Mouse (Mus musculus): ENCODE data around the gene Slbp.

The Slbp gene

DNA sequence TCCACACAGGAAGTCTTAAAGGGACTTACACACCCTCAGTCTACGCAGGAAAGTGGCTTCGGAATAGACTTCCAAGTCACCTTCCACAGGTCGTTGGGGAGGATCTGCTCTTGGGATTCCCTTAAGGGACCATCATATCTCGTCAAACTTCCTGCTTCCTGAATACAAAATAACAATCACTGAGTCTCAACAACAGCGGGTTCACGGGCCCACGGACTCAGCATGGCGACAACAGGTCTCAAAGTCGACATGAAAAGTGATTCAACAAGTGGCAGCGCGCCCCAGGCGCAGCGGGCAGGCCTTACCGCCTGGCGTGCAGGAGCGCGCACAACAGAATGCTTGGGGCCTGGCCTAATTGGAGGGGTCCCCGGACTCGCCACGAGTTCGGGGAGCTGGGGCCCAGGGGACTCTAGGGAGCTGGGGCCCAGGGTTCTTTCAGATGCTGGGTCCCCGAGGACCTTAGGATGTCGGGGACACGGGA is 23.5 kb downstream of the Slbp start:
- DNase-seq: peak in 1 of 2 experiments; percentile 59

DNA sequence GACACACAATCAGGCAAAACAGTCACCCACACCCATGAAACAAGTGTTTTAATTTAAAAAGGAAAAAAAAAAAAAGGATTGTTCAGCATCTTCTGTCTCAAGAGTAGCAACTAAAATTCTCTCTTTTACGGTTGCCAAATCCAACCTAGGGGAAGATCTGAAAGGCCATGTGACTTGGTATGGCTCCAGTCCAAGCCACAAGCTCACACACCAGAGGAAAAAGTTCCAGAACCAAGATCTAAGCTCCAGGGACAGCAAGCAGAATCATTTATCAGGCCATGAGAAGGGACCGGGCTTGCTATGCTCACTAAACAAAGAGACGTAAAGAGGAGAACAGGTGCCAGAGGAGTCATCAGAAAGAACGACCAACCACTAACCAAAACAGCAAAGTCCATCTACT is 24.4 kb downstream of the Slbp start:
- no peak for DNase-seq

DNA sequence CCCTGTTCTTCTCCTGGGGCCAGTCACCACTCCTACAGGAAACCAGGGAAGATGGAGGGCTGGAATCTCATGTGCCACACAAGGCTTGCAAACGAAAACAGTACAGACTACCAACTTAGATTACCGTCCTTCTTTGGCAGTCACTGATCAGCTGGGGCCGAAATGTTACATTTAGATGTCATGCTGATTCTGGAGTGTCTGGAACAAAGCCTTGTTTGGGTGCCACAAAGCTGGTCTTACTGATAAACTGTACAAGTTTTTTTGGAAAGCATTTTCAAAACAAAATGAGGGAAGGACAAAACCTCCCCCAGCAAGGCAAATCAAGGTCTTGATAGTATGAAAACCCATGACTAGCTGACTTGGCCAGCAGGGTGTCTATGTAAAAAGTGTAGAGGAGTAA is 28.6 kb downstream of the Slbp start:
- no peak for DNase-seq

GRCm38 (mm10) chr5:33622671-33623070 is 29.7 kb downstream of the Slbp start:
- no peak for DNase-seq

DNA sequence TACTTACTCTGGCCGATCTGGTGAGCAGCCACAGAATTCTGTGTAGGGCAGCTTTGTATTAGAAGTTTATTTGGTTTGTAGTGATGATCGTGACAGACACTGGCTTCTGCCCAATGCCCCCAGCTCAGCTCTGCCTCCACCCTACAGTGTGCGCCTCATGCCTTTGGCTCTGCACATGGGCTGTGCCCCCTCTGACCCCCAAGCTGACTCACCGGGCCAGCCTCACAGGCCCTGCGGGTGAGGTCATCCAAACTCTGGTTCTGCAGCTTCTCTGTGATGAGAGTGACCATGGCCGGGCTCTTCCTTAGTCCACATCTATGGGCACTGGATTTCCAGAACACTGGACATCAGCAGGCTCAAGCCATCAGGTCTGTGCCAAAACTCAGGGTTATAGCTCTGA is 38.0 kb downstream of the Slbp start:
- DNase-seq: no peak

DNA sequence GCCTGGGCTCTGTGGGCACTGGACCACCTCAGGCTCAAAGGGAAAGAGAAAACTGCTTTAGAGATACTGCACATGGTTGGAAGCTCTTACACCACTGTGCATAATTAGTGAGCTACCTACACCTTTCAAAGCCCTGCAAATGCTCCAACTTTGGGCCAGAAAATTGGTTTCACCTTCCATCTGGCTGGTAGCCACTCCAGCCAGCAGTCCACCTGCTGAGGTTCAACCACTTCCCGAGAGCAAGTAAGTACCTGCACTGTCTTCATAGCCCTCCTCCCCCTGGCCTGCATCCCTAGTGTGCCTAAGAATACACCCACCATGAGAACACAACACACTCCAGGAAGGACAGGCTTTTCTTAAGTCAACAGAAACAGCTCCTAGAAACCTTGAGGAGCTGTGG is 40.6 kb downstream of the Slbp start:
- DNase-seq: no peak

DNA sequence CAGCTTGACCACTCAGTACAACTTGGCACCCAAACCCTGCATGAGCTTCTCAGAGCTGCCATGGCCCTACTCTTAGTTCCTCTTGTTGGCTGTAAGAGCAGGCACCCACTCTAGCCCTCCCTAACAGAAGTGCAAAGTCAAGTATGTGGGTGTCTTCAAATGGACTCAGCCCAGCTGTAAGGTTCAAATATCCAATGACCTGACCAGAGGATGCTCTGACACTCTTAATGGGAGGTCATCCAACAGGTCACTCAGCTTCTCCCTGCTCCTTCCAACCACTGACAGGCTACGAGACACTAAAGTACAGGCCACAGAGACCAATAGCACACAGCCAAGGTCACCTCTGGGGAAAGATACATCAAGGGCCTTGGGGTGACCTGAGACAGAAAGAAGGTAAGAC is 43.1 kb downstream of the Slbp start:
- no peak for DNase-seq

- no peak for DNase-seq
Observed at GRCm38 (mm10) chr5:33607434-33607833, 44.9 kb downstream of the Slbp start.

- DNase-seq: no peak
Observed at GRCm38 (mm10) chr5:33606631-33607030, 45.7 kb downstream of the Slbp start.

GRCm38 (mm10) chr5:33605314-33605713 is 47.1 kb downstream of the Slbp start:
- DNase-seq: no peak

GRCm38 (mm10) chr5:33593620-33594019 is 58.8 kb downstream of the Slbp start:
- no peak for DNase-seq

DNA sequence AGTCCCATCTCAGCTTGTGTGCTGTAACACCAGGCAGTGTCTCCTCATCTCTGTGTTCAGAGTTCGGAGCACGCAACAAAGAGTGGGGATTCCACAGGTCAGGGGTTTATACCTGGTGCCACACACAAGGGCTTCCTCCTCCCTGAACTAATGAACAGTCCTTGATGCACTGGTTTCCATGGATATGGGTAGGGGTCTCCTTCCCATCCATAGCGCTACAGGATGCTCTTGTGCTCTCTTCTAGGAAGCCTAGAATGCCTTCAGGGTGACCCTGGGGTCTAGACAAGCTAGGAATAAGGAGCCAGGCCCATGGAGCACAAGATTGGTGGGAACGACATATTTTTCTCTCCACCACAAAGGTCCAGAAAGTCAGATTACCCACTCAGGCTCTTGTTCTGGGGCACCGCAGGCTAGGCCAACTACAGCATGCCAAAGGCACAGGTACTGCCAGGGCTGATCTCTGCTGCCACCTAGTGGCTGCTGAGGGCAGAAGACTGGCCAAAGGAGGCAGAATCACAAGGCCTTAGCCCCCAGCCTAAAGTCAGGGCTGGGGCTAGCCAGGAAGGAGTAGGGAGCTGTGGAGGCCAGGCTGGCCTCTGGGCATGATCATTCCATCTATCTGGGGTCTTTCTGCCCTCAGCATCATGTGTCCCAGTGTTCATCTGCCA is 63.0 kb downstream of the Slbp start:
- peak; percentile 29 to 64 for DNase-seq

DNA sequence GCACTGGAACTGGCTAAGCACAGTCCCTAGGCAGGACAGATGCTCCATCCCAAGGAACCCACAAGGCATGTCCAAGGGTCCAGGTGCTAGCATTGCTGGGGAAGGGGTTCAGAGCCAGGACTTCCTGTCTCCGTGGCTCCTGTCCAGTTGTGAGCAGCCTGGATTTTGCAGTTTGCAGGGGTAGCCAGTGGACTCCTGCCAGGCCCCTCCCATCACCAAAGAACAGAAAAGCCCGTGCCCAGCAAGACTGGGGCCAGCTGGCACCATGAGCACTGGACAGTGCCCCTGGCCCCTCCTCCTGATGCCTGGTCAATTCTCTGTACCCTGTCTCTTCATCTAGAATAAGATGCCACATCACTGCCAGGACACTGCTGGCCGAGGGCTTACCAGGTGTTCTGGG is 64.3 kb downstream of the Slbp start:
- DNase-seq: no peak

DNA sequence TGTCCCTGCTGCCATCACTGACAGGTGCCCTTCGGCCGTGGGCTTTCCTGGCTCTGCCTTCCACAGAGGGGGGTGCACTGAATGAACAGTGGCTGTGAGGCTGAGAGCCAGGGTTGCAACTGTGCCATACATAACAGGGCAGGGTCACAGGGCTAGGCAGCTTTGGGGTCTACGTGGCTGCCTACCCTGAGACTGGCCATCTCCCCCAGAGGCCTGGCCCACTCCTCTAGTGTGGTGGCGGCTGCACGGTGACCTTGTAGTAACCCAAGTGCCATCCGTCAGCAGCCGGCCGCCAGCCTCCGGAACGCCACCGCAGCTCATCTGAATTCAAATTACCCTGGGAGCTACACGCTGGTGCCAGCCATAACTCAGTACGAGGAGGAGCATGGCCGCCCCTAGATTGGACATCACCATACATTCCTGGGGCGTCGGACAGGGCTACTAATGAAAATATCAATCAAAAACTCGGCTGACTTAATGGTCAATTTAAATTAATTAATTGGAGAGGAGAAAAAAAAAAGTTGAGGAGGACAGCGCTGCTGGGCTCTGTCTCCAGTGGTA is 64.8 kb downstream of the Slbp start:
- no peak for DNase-seq

Data from spleen, adult 18-20 months (tissue).